Mouse (Mus musculus): ENCODE results near the gene 5430427O19Rik. TPM values are rescaled to one million over a fixed set of nuclear protein-coding genes. Genes with fewer than 3 reads are reported as not detected.

5430427O19Rik gene
- total RNA-seq (2014; rRNA removed) (not detected in 2 replicates), polyA plus RNA-seq (2015; fragmentation: Nextera tagmentation; extraction: Ambion mirVana) (0.08 TPM in 1 of 2 replicates, not detected in the other)

DNA sequence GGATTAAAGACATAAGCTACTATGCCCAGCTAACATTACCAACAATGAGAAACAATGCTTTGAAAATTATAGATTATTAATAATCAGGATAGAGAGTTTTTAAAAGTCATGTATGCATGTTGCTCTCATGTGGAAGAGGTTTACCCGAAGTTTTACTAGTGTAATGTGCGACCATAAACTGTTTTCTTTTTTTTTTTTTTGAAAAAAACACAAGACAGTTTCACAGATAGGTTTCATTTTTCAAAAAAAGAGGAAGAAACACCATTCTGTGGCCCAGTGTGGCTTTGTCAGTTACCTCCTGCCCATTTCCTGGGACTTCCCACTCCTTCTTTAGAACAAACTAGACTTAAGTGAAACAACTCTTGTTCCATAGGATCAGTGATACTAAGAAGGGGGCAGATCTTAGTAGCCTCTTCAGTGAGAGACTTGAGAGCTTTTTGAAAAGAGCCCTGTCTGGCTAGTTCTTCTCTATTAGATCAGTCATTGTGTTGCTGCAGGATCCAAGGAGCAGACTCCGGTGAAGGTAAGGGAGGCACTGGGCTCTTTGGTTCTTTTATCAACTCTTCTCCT, at the start of gene 5430427O19Rik:
Gene 5430427O19Rik (plus strand): TSS at position 441 of the 570 bp plus-strand sequence.
- ATAC-seq: no peak
- Histone ChIP-seq H3K27ac (no peak within 1 kb of the TSS), H3K27me3 (ENCODE audit: insufficient read depth, low read length) (no peaks in the 10 kb centered on the region), H3K9me3 (ENCODE audit: low read length) (no peaks in the 10 kb centered on the region), H3K4me3 (ENCODE audit: low read length) (no peak within 1 kb of the TSS), H3K4me1 (ENCODE audit: insufficient read depth, low read length) (no peaks in the 10 kb centered on the region), H3K9ac (replicated peaks; ENCODE audit: low read length) (no peak within 1 kb of the TSS), H3K36me3 (ENCODE audit: insufficient read depth, low read length) (no peaks in the 10 kb centered on the region), H3K4me2 (ENCODE audit: low read depth, low read length) (no peak within 1 kb of the TSS)
- WGBS: 78% methylated on average over 3 of the region's 3 CpGs
- no peak for DNase-seq (ENCODE audit: low spot score)
- TF ChIP-seq CTCF (IDR thresholded peaks at IDR 0.05; ENCODE audit: low read depth): no peak

DNA sequence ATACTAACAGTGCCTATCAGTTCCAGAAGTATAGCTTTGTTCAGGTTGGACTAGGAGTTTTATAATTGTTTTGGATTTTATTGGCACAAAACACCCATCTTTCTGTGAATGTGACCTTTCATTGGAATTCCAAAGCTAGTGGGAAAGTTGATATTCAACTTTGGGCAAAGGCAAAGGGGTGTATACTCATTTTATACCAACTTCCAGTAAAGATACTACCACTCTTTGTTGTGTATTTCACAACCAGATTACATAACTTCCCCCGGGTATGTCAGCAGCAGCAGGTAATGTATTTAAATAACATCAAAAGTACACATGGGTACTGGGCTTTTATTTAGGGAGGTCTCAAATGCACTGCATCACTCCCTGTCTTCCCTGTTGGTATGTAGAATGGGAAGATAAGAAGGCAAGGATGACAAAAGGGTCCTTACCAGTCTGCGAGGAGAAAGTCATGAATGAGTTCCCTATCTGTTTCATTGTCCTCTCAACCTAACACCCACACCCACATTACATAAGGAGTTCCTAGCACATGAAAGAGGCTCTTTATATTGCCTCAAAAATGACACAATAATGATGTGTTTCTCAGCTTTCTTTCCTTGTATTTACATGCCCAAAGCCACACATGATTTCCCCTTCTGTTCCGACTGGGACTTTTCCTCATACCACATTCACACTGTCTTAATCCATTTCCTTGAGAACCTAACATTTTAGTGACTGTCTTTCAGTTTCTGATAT, 42.3 kb upstream of the 5430427O19Rik start:
- no peak overlapping the region for H3K27ac ChIP-seq
- no peak overlapping the region for H3K9ac ChIP-seq (replicated peaks; ENCODE audit: low read length)
- H3K36me3 ChIP-seq (ENCODE audit: insufficient read depth, low read length): no peaks in the 10 kb centered on the region
- no peak for TF ChIP-seq CTCF (IDR thresholded peaks at IDR 0.05; ENCODE audit: low read depth)
- no peak overlapping the region for H3K4me3 ChIP-seq (ENCODE audit: low read length)
- H3K9me3 ChIP-seq (ENCODE audit: low read length): no peaks in the 10 kb centered on the region
- H3K4me1 ChIP-seq (ENCODE audit: insufficient read depth, low read length): no peaks in the 10 kb centered on the region
- no peak overlapping the region for H3K4me2 ChIP-seq (ENCODE audit: low read depth, low read length)
- no peaks in the 10 kb centered on the region for H3K27me3 ChIP-seq (ENCODE audit: insufficient read depth, low read length)
- WGBS: 82% methylated on average over 3 of the region's 3 CpGs
- DNase-seq (ENCODE audit: low spot score) (no peak), ATAC-seq (no peak)

DNA sequence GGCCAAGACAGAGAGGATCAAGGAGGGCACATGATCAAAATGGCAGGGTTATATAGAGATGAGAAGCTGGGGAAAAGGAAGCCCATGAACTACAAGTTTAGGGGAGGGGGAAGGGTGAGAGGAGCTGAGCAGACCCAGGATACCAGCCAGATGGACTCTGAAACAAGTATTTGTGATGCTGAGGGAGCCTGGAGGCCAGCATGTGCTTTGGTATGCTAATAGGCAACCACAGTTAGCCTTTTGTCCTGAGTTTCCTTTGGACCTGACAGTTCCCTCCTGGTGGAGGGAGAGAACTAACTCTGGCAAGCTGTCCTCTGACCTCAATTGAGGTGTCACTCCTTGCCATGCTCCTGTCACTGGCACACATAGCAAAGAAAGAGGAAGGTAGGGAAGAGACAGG, 41.2 kb upstream of the 5430427O19Rik start:
- no peak overlapping the region for H3K4me3 ChIP-seq (ENCODE audit: low read length)
- ATAC-seq (no peak), DNase-seq (ENCODE audit: low spot score) (peak; percentile 6)
- H3K27me3 ChIP-seq (ENCODE audit: insufficient read depth, low read length): no peaks in the 10 kb centered on the region
- no peak overlapping the region for H3K27ac ChIP-seq
- no peaks in the 10 kb centered on the region for H3K4me1 ChIP-seq (ENCODE audit: insufficient read depth, low read length)
- H3K9me3 ChIP-seq (ENCODE audit: low read length): no peaks in the 10 kb centered on the region
- H3K4me2 ChIP-seq (ENCODE audit: low read depth, low read length): no peak overlapping the region
- H3K36me3 ChIP-seq (ENCODE audit: insufficient read depth, low read length): no peaks in the 10 kb centered on the region
- no peak for TF ChIP-seq CTCF (IDR thresholded peaks at IDR 0.05; ENCODE audit: low read depth)
- no peak overlapping the region for H3K9ac ChIP-seq (replicated peaks; ENCODE audit: low read length)

DNA sequence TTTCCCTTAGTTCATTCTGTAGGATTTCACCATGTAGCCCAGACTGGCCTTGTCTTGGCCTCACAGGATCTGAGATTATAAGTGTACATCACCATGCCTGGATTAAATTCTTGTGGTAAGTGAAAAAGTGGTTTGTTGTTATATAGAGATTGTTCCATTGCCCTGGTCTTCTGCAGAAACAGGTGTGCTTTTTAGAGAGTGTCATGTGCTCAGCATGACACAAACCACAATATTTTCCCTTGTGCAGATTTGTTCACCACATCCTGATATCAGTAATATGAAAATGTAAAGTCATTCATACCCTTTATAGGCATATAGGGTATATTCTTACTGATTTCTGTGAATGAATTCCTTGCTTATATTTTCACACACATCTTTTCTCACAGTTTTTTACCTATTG, 31.0 kb upstream of the 5430427O19Rik start:
- Histone ChIP-seq H3K27ac (no peak overlapping the region), H3K9ac (replicated peaks; ENCODE audit: low read length) (no peak overlapping the region), H3K36me3 (ENCODE audit: insufficient read depth, low read length) (no peaks in the 10 kb centered on the region), H3K4me3 (ENCODE audit: low read length) (no peak overlapping the region), H3K27me3 (ENCODE audit: insufficient read depth, low read length) (no peaks in the 10 kb centered on the region), H3K9me3 (ENCODE audit: low read length) (no peaks in the 10 kb centered on the region), H3K4me1 (ENCODE audit: insufficient read depth, low read length) (no peaks in the 10 kb centered on the region), H3K4me2 (ENCODE audit: low read depth, low read length) (no peak overlapping the region)
- ATAC-seq: no peak
- no peak for DNase-seq (ENCODE audit: low spot score)
- TF ChIP-seq CTCF (IDR thresholded peaks at IDR 0.05; ENCODE audit: low read depth): no peak

DNA sequence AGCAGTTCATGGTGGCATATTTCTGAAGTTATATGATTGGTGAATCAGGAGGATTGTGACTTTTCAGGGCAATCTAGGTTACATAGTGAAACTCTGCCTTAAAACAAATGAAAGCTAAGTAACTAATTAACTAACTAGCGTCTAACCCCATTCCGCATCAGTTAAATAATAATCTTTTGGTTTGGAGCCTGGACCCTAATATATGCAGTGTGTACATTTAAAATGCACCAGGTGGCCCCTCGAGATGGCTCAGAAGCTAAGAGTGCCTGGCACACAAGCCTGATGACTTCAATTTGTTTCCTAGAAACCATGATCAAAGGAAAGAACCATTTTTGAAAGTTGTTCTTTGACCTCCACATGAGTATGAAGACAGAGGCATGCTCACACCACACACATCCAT, 14.2 kb upstream of the 5430427O19Rik start:
- DNase-seq (ENCODE audit: low spot score): no peak
- H3K27me3 ChIP-seq (ENCODE audit: insufficient read depth, low read length): no peaks in the 10 kb centered on the region
- 76% methylated on average over 3 of the region's 3 CpGs for WGBS
- no peaks in the 10 kb centered on the region for H3K4me1 ChIP-seq (ENCODE audit: insufficient read depth, low read length)
- TF ChIP-seq CTCF (IDR thresholded peaks at IDR 0.05; ENCODE audit: low read depth): no peak
- H3K9ac ChIP-seq (replicated peaks; ENCODE audit: low read length): no peak overlapping the region
- no peak for ATAC-seq
- H3K27ac ChIP-seq: no peak overlapping the region
- no peaks in the 10 kb centered on the region for H3K36me3 ChIP-seq (ENCODE audit: insufficient read depth, low read length)
- no peak overlapping the region for H3K4me3 ChIP-seq (ENCODE audit: low read length)
- no peaks in the 10 kb centered on the region for H3K9me3 ChIP-seq (ENCODE audit: low read length)
- H3K4me2 ChIP-seq (ENCODE audit: low read depth, low read length): no peak overlapping the region

DNA sequence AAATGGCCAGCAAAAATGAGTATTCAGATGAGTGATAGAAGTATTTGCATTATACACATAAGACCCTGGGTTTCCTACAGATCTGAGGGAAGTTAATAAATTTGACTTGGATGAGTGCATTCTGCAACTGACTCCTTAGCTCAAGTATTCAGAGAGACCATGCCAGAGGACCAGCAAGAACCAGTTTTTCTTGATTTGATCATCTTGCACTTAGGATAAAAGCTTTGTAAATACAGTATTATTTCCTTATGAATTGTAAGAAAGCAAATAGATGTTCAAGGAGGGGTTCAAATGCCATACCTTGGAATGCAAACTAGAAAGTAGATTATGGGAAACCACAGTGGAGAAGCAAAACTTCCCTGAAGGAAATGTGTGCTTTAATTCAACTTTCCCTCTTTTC, 13.0 kb upstream of the 5430427O19Rik start:
- TF ChIP-seq CTCF (IDR thresholded peaks at IDR 0.05; ENCODE audit: low read depth): no peak
- H3K9ac ChIP-seq (replicated peaks; ENCODE audit: low read length): no peak overlapping the region
- no peak overlapping the region for H3K4me3 ChIP-seq (ENCODE audit: low read length)
- no peaks in the 10 kb centered on the region for H3K27me3 ChIP-seq (ENCODE audit: insufficient read depth, low read length)
- DNase-seq (ENCODE audit: low spot score): no peak
- H3K27ac ChIP-seq: no peak overlapping the region
- H3K4me1 ChIP-seq (ENCODE audit: insufficient read depth, low read length): no peaks in the 10 kb centered on the region
- no peaks in the 10 kb centered on the region for H3K36me3 ChIP-seq (ENCODE audit: insufficient read depth, low read length)
- H3K9me3 ChIP-seq (ENCODE audit: low read length): no peaks in the 10 kb centered on the region
- no peak for ATAC-seq
- no peak overlapping the region for H3K4me2 ChIP-seq (ENCODE audit: low read depth, low read length)

DNA sequence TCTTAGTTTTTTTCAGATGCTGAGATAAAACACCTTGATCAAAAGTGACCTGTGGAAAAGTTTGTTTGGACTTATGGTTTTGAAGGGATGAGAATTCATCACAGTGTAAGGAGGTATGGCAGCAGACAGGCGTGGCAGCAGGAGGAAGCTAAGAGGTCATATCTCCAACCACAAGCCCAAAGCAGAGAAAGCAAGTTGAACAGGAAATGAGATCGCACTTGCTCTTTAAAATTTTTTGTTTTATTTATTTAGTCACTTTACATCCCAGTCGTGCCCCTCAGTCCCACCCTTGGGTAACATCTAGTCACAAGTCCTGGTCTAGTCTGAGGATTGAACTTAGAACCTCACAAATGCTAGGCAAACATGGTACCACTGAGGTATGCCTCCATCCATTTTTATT, 2.1 kb upstream of the 5430427O19Rik start:
- 76% methylated on average over 3 of the region's 3 CpGs for WGBS
- no peak for TF ChIP-seq CTCF (IDR thresholded peaks at IDR 0.05; ENCODE audit: low read depth)
- no peaks in the 10 kb centered on the region for H3K9me3 ChIP-seq (ENCODE audit: low read length)

More for the DNA sequence above, 2.1 kb upstream of the 5430427O19Rik start:
- ATAC-seq: no peak
- no peak for DNase-seq (ENCODE audit: low spot score)
- H3K9ac ChIP-seq (replicated peaks; ENCODE audit: low read length): no peak overlapping the region
- H3K36me3 ChIP-seq (ENCODE audit: insufficient read depth, low read length): no peaks in the 10 kb centered on the region
- H3K4me2 ChIP-seq (ENCODE audit: low read depth, low read length): no peak overlapping the region
- H3K4me1 ChIP-seq (ENCODE audit: insufficient read depth, low read length): no peaks in the 10 kb centered on the region
- H3K4me3 ChIP-seq (ENCODE audit: low read length): no peak overlapping the region
- no peak overlapping the region for H3K27ac ChIP-seq
- no peaks in the 10 kb centered on the region for H3K27me3 ChIP-seq (ENCODE audit: insufficient read depth, low read length)
